Mouse (Mus musculus) limb, embryonic 14.5 days (tissue): ENCODE measurements around the gene Arhgap8. TPM values are rescaled to one million over a fixed set of nuclear protein-coding genes. Genes with fewer than 3 reads are reported as not detected.

Experiments
- ATAC-seq: fragments of 200-750 bp; cut with Nextera tagmentation; 2 replicates; pipeline ENCODE4 v1.8.0; 2017; ENCODE audit warnings: low read depth, moderate number of reproducible peaks, moderate TSS enrichment; ENCODE audit not compliant: low FRiP score
- DNase-seq: peaks from one replicate; pipeline ENCODE4 v3.0.0-alpha.2; 2015; ENCODE audit warnings: low spot score
- H3K27ac ChIP-seq: fragments of 300-500 bp; sonication (generic); replicated peaks from 2 replicates; pipeline ENCODE4 v1.5.1; 2014; ENCODE audit warnings: low read depth, mild to moderate bottlenecking, low read length, moderate library complexity, mixed read lengths
- H3K27me3 ChIP-seq: fragments of 300-500 bp; sonication (generic); 2 replicates; pipeline ENCODE4 v1.6.1; 2014; ENCODE audit warnings: low read length, mixed read lengths; ENCODE audit not compliant: control insufficient read depth, insufficient read depth
- H3K36me3 ChIP-seq: fragments of 300-500 bp; sonication (generic); 2 replicates; pipeline ENCODE4 v1.6.1; 2014; ENCODE audit warnings: mild to moderate bottlenecking, low read length, moderate library complexity, mixed read lengths; ENCODE audit not compliant: control insufficient read depth, insufficient read depth
- H3K4me1 ChIP-seq: fragments of 300-500 bp; sonication (generic); 2 replicates; pipeline ENCODE4 v1.6.1; 2014; ENCODE audit warnings: antibody characterized with exemption, low read length, mixed read lengths; ENCODE audit not compliant: control insufficient read depth, insufficient read depth
- H3K4me2 ChIP-seq: fragments of 300-500 bp; sonication (generic); replicated peaks from 2 replicates; pipeline ENCODE4 v1.6.1; 2014; ENCODE audit warnings: low read depth, mild to moderate bottlenecking, low read length, moderate library complexity; ENCODE audit not compliant: severe bottlenecking
- H3K4me3 ChIP-seq: fragments of 300-500 bp; sonication (generic); replicated peaks from 2 replicates; pipeline ENCODE4 v1.5.1; 2014; ENCODE audit warnings: low read length
- H3K9ac ChIP-seq: fragments of 300-500 bp; sonication (generic); 2 replicates; pipeline ENCODE4 v1.6.1; 2014; ENCODE audit warnings: mild to moderate bottlenecking, low read depth, low read length, moderate library complexity; ENCODE audit not compliant: severe bottlenecking
- H3K9me3 ChIP-seq: fragments of 300-500 bp; sonication (generic); 2 replicates; pipeline ENCODE4 v1.6.1; 2016; ENCODE audit warnings: low read length; ENCODE audit not compliant: control insufficient read depth
- POLR2A ChIP-seq: fragments of 200-500 bp; IDR thresholded peaks from 2 replicates; pipeline ENCODE4 v1.8.0; 2012; ENCODE audit warnings: inconsistent platforms, mild to moderate bottlenecking, moderate library complexity, borderline replicate concordance; ENCODE audit not compliant: insufficient read depth, insufficient read length; ENCODE audit errors: extremely low read depth
- WGBS: fragments of 180-500 bp; shearing (Covaris S2); extraction: QIAGEN DNeasy Blood & Tissue Kit; methylation state at CpG from one replicate; pipeline ENCODE4 v1.1.7; 2014; 5-methylcytosine and 5-hydroxymethylcytosine counted together
- polyA plus RNA-seq, 2 experiments: library from polyadenylated mRNA; depleted of rRNA in 1 of 2; stranded (reverse) in 1 of 2; unstranded in 1 of 2; fragments of >200 nt; fragmentation: Nextera tagmentation in 1 of 2; extraction: Ambion mirVana in 1 of 2; gene quantifications; 2 replicates each; pipeline versions ENCODE4 v1.2.1 to v1.2.3; 2012 to 2014

Gene Arhgap8
- polyA plus RNA-seq, 2 experiments, result 5.4 to 8.2 TPM

- no peak for TF ChIP-seq POLR2A
- Histone ChIP-seq H3K4me1 (peaks cover 19% of the 10 kb centered on the region), H3K27ac (no peak overlapping the region), H3K27me3 (0 out of 2 replicates have a peak, but pooled peaks cover 3% of the 10 kb centered on the region), H3K4me3 (no peak overlapping the region), H3K36me3 (no peaks in the 10 kb centered on the region), H3K9ac (no peak overlapping the region), H3K9me3 (no peaks in the 10 kb centered on the region), H3K4me2 (no peak overlapping the region)
- WGBS, result 44% methylated on average over 4 of the region's 4 CpGs
- ATAC-seq, result no peak
- no peak for DNase-seq
These were observed 4.3 kb downstream of the Arhgap8 start for GRCm38 (mm10) chr15:84724199-84724598.

DNA sequence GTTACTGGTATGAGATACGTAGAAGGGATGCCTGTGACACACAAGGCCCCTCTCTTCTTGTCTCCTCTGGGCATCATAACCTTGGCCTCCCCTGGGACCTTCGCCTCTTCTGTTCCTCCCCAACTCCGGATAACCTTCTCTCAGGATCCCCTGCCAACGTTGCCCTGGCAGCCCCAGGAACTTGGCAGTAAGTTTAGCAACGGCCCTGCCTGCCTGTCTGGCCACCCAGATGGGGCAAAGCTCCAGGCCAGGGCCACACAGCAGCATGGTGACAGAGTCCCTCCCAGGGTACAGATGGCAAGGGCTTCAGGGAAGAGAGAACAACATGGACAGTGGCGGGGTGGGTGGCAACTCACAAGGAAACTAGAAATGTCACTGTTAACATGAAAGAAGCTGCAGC, 9.8 kb downstream of the Arhgap8 start:
- H3K4me1 ChIP-seq, result peaks cover 3% of the 10 kb centered on the region; the same call in 1 of the 2 replicates
- no peaks in the 10 kb centered on the region for H3K27me3 ChIP-seq
- no peaks in the 10 kb centered on the region for H3K36me3 ChIP-seq
- no peak overlapping the region for H3K9ac ChIP-seq
- H3K4me2 ChIP-seq, result no peak overlapping the region
- no peak overlapping the region for H3K4me3 ChIP-seq
- no peak for TF ChIP-seq POLR2A
- H3K9me3 ChIP-seq, result no peaks in the 10 kb centered on the region
- 67% methylated on average over 6 of the region's 6 CpGs for WGBS
- DNase-seq, result no peak
- ATAC-seq, result no peak
- no peak overlapping the region for H3K27ac ChIP-seq

GRCm38 (mm10) chr15:84730893-84731292, 11.0 kb downstream of the Arhgap8 start:
- Histone ChIP-seq H3K27me3 (no peaks in the 10 kb centered on the region), H3K4me3 (no peak overlapping the region), H3K27ac (no peak overlapping the region), H3K9me3 (no peaks in the 10 kb centered on the region), H3K4me1 (peaks cover 3% of the 10 kb centered on the region; the same call in 1 of the 2 replicates), H3K36me3 (no peaks in the 10 kb centered on the region), H3K9ac (no peak overlapping the region), H3K4me2 (no peak overlapping the region)
- DNase-seq, result no peak
- no peak for ATAC-seq
- TF ChIP-seq POLR2A, result no peak
- WGBS, result 50% methylated on average over 1 of the region's 1 CpGs

GRCm38 (mm10) chr15:84731676-84732424, 12.0 kb downstream of the Arhgap8 start:
- Histone ChIP-seq H3K9me3 (no peaks in the 10 kb centered on the region), H3K27ac (no peak overlapping the region), H3K4me3 (no peak overlapping the region), H3K9ac (no peak overlapping the region), H3K4me2 (no peak overlapping the region), H3K36me3 (no peaks in the 10 kb centered on the region), H3K27me3 (no peaks in the 10 kb centered on the region), H3K4me1 (peaks cover 3% of the 10 kb centered on the region; the same call in 1 of the 2 replicates)
- DNase-seq, result no peak
- ATAC-seq, result no peak
- no peak for TF ChIP-seq POLR2A
- WGBS, result 64% methylated on average over 18 of the region's 18 CpGs

DNA sequence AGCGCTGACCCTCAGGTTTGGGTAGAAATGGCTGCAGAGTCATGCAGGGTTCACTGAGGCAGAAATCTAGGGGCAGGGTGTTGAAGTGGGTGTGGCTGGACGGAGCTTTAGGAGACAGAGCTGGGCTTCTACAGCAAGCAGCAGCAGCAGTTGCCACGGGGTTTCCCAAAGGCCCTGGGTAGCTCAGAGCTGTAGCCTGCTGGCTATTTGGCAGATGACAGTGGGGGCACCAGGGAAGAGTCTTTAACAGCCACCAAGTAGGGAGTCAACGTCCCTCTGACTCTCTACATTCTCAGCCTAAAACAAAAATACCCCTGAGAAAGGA, 12.5 kb downstream of the Arhgap8 start:
- 66% methylated on average over 4 of the region's 4 CpGs for WGBS
- no peaks in the 10 kb centered on the region for H3K9me3 ChIP-seq
- H3K36me3 ChIP-seq, result no peaks in the 10 kb centered on the region
- H3K4me3 ChIP-seq, result no peak overlapping the region
- no peak for TF ChIP-seq POLR2A
- DNase-seq (no peak), ATAC-seq (no peak)
- no peak overlapping the region for H3K4me2 ChIP-seq
- H3K27ac ChIP-seq, result no peak overlapping the region
- no peaks in the 10 kb centered on the region for H3K27me3 ChIP-seq
- H3K9ac ChIP-seq, result no peak overlapping the region
- H3K4me1 ChIP-seq, result peaks cover 3% of the 10 kb centered on the region; the same call in 1 of the 2 replicates
